In genomic region chr1:33608133-33608532, GRCm38 (mm10) we compare ENCODE assay signal across 18 mouse cellular contexts.
"Had no signal": no experiment of that assay in that cellular context is flagged by ENCODE, and none has a peak within 500 bp of the region (broad histone marks: within the 10 kb centered on the region; RNA-seq: fewer than 3 reads in every experiment).

No protein-coding gene starts in this region.

- ATAC-seq: intestine, embryonic 15.5 days had no signal

- H3K27me3 ChIP-seq: intestine, embryonic 15.5 days; kidney, embryonic 15.5 days; liver, embryonic 13.5 days; neural tube, embryonic 12.5 days; neural tube, embryonic 15.5 days had no signal

- H3K27ac ChIP-seq: intestine, embryonic 15.5 days; kidney, embryonic 15.5 days; left cerebral cortex, adult 2 months; liver, embryonic 13.5 days; neural tube, embryonic 12.5 days; neural tube, embryonic 15.5 days had no signal

- H3K4me1 ChIP-seq: kidney, embryonic 15.5 days; neural tube, embryonic 12.5 days; neural tube, embryonic 15.5 days had no signal

- DNase-seq: kidney, adult 11 months; kidney, adult 8-10 months; kidney, postnatal 10 days; kidney, postnatal 36 days; layer of hippocampus, adult 9-11 months; layer of hippocampus, postnatal 36 days; liver, embryonic 13.5 days; lung, adult 2 months; lung, postnatal 14 days; lung, postnatal 4 days; thymus, adult 2 months; thymus, postnatal 14 days; thymus, postnatal 4 days had no signal

- H3K4me2 ChIP-seq: intestine, embryonic 15.5 days; kidney, embryonic 15.5 days; liver, embryonic 13.5 days; neural tube, embryonic 12.5 days; neural tube, embryonic 15.5 days had no signal

- H3K36me3 ChIP-seq: intestine, embryonic 15.5 days; kidney, embryonic 15.5 days; neural tube, embryonic 12.5 days had no signal

- H3K9ac ChIP-seq: intestine, embryonic 15.5 days; kidney, embryonic 15.5 days; liver, embryonic 13.5 days; neural tube, embryonic 12.5 days; neural tube, embryonic 15.5 days had no signal

- H3K4me3 ChIP-seq: intestine, embryonic 15.5 days; kidney, embryonic 15.5 days; left cerebral cortex, adult 2 months; liver, embryonic 13.5 days; neural tube, embryonic 12.5 days; neural tube, embryonic 15.5 days had no signal

- H3K9me3 ChIP-seq: intestine, embryonic 15.5 days; kidney, embryonic 15.5 days; liver, embryonic 13.5 days; neural tube, embryonic 12.5 days; neural tube, embryonic 15.5 days had no signal
